Mouse (Mus musculus): Measurements from ENCODE around the gene Rbm20. TPM values are rescaled to one million over a fixed set of nuclear protein-coding genes. Genes with fewer than 3 reads are reported as not detected.

Rbm20 gene
- total and polyA plus RNA-seq, 3 experiments, result 143 to 231 (median 194) TPM

- no peaks in the 10 kb centered on the region for H3K27me3 ChIP-seq (ENCODE audit: control insufficient read depth, insufficient read depth, low read length)
- H3K79me2 ChIP-seq (replicated peaks; ENCODE audit: control insufficient read depth, insufficient read depth, low read length), result 0 out of 2 replicates have a peak, but pooled peaks cover 1% of the 10 kb centered on the region
- no peak for DNase-seq
- H3K4me3 ChIP-seq, result no peak overlapping the region
- H3K27ac ChIP-seq, result peak overlapping the region; percentile 31; the same call in 1 of the 2 replicates
- H3K4me1 ChIP-seq (ENCODE audit: control insufficient read depth, insufficient read depth, low read length), result peaks cover 9% of the 10 kb centered on the region
- intact Hi-C loops (cut with DNase I), result no loop called here
- no peak overlapping the region for H3K9ac ChIP-seq (ENCODE audit: low read depth, low read length)
- peaks cover 10% of the 10 kb centered on the region; the same call in 1 of the 2 replicates for H3K36me3 ChIP-seq (ENCODE audit: control insufficient read depth, insufficient read depth, low read length)
- TF ChIP-seq POLR2A (IDR thresholded peaks at IDR 0.05; ENCODE audit: insufficient read depth, low read depth, low read length), result no peak
- WGBS, result 73% methylated on average over 4 of the region's 4 CpGs
These were observed 138.6 kb downstream of the Rbm20 start for GRCm38 (mm10) chr19:53815714-53816113.

- TF ChIP-seq EP300 (IDR thresholded peaks at IDR 0.05; ENCODE audit: insufficient read depth, low read depth, low read length) (no peak), POLR2A (IDR thresholded peaks at IDR 0.05; ENCODE audit: insufficient read depth, low read depth, low read length) (no peak), CTCF (IDR thresholded peaks at IDR 0.05) (no peak)
- Histone ChIP-seq H3K27ac (peak overlapping the region; percentile 31; the same call in 1 of the 2 replicates), H3K79me2 (replicated peaks; ENCODE audit: control insufficient read depth, insufficient read depth, low read length) (0 out of 2 replicates have a peak, but pooled peaks cover 1% of the 10 kb centered on the region), H3K4me1 (ENCODE audit: control insufficient read depth, insufficient read depth, low read length) (peaks cover 10% of the 10 kb centered on the region), H3K36me3 (ENCODE audit: control insufficient read depth, insufficient read depth, low read length) (peaks cover 10% of the 10 kb centered on the region; the same call in 1 of the 2 replicates), H3K9ac (ENCODE audit: low read depth, low read length) (no peak overlapping the region), H3K27me3 (ENCODE audit: control insufficient read depth, insufficient read depth, low read length) (no peaks in the 10 kb centered on the region), H3K4me3 (no peak overlapping the region)
- intact Hi-C loops (cut with DNase I), result no loop called here
- 43% methylated on average over 11 of the region's 11 CpGs for WGBS
- no peak for DNase-seq
These were observed 139.1 kb downstream of the Rbm20 start for GRCm38 (mm10) chr19:53816242-53816641.

DNA sequence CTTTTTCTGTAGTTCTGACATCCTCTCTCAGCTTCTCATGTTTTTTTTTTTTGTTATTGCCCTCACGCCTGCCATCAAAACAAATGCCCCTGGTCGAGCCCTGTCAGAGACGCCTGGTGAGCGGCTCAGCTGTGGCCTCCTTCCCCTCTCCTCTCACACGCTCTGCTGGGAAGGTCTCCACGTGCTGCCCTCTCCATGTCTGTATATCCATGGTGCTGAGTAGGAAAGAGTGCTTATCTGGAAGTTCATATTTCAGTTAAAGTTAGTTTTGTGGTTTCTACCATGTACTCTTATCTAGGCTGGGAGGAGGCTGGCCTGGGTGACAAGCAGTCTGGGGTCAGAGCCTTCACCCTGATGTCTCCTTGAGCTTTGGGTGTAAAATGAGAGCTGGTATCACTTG is 142.2 kb downstream of the Rbm20 start:
- Histone ChIP-seq H3K27ac (no peak overlapping the region; the same call in 1 of the 2 replicates), H3K4me1 (ENCODE audit: control insufficient read depth, insufficient read depth, low read length) (peaks cover 7% of the 10 kb centered on the region), H3K4me3 (no peak overlapping the region), H3K9ac (ENCODE audit: low read depth, low read length) (no peak overlapping the region), H3K79me2 (replicated peaks; ENCODE audit: control insufficient read depth, insufficient read depth, low read length) (no peaks in the 10 kb centered on the region), H3K36me3 (ENCODE audit: control insufficient read depth, insufficient read depth, low read length) (peaks cover 16% of the 10 kb centered on the region), H3K27me3 (ENCODE audit: control insufficient read depth, insufficient read depth, low read length) (no peaks in the 10 kb centered on the region)
- intact Hi-C loops (cut with DNase I), result no loop called here
- TF ChIP-seq EP300 (IDR thresholded peaks at IDR 0.05; ENCODE audit: insufficient read depth, low read depth, low read length) (no peak), POLR2A (IDR thresholded peaks at IDR 0.05; ENCODE audit: insufficient read depth, low read depth, low read length) (no peak), CTCF (IDR thresholded peaks at IDR 0.05) (no peak)
- DNase-seq, result no peak
- WGBS, result 53% methylated on average over 6 of the region's 6 CpGs

DNA sequence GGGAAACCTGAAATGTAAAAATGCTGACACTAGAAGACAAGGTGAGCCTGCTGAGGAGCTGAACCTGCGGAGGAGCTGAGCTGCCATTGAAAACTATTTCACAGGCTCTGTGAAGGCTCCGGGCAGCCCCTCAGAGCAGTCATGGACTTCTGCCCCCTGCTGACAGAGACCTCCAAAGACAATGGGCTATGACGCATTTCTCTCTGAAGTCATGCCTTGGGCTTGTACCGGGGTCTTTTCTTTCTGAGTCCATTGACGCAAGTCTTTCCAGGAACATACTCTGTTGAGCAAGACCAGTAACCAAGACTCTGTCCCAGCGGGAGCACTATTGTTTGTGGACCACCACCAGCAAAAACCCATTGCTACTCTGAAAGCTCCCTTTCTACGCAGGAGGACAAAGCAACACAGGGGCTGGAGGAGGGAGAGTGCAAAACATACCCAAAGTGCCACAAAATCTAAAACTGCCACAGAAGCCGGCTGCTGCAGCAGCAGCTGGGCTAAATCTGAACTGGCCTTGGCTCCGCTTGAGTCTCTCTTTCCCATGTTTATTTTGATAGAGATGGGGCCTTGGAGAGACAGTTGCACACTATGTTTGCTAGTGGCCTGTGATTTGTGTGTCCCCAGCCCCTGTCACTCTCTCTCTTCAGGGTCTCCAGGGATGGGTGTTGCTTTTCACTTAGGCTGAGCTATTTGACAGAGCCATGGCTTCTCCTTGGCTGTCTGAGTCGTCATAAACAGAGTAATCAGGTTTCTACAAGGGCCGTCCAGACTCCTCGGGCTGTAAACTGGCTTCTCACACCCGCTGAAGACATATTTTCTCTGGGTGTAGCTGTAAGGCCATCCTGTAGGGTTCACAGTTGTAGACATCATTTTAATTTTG is 144.4 kb downstream of the Rbm20 start:
- intact Hi-C loops (cut with DNase I), result loop anchor here (5.0 kb wide), 1 partner anchor 54 kb away; no protein-coding TSS in a partner anchor
- 51% methylated on average over 13 of the region's 13 CpGs for WGBS
- no peak for TF ChIP-seq POLR2A (IDR thresholded peaks at IDR 0.05; ENCODE audit: insufficient read depth, low read depth, low read length)
- peak; percentile 65 for TF ChIP-seq CTCF (IDR thresholded peaks at IDR 0.05)
- 0 out of 2 replicates have a peak, but pooled peaks have one; percentile 5 for TF ChIP-seq EP300 (IDR thresholded peaks at IDR 0.05; ENCODE audit: insufficient read depth, low read depth, low read length)
- Histone ChIP-seq H3K27ac (peak overlapping the region; percentile 27; the same call in 1 of the 2 replicates), H3K4me3 (no peak overlapping the region), H3K4me1 (ENCODE audit: control insufficient read depth, insufficient read depth, low read length) (peaks cover 5% of the 10 kb centered on the region), H3K36me3 (ENCODE audit: control insufficient read depth, insufficient read depth, low read length) (peaks cover 13% of the 10 kb centered on the region), H3K9ac (ENCODE audit: low read depth, low read length) (no peak overlapping the region), H3K79me2 (replicated peaks; ENCODE audit: control insufficient read depth, insufficient read depth, low read length) (no peaks in the 10 kb centered on the region), H3K27me3 (ENCODE audit: control insufficient read depth, insufficient read depth, low read length) (no peaks in the 10 kb centered on the region)
- peak in 1 of 2 experiments; percentile 32 for DNase-seq

- WGBS, result 49% methylated on average over 6 of the region's 6 CpGs
- Histone ChIP-seq H3K9ac (ENCODE audit: low read depth, low read length) (no peak overlapping the region), H3K27ac (peak overlapping the region; percentile 69), H3K36me3 (ENCODE audit: control insufficient read depth, insufficient read depth, low read length) (peaks cover 13% of the 10 kb centered on the region), H3K27me3 (ENCODE audit: control insufficient read depth, insufficient read depth, low read length) (no peaks in the 10 kb centered on the region), H3K4me3 (no peak overlapping the region), H3K79me2 (replicated peaks; ENCODE audit: control insufficient read depth, insufficient read depth, low read length) (no peaks in the 10 kb centered on the region), H3K4me1 (ENCODE audit: control insufficient read depth, insufficient read depth, low read length) (peaks cover 4% of the 10 kb centered on the region)
- peak; percentile 74 for TF ChIP-seq EP300 (IDR thresholded peaks at IDR 0.05; ENCODE audit: insufficient read depth, low read depth, low read length)
- TF ChIP-seq CTCF (IDR thresholded peaks at IDR 0.05), result no peak
- no peak for TF ChIP-seq POLR2A (IDR thresholded peaks at IDR 0.05; ENCODE audit: insufficient read depth, low read depth, low read length)
- intact Hi-C loops (cut with DNase I), result loop anchor here (5.0 kb wide), 1 partner anchor 57 kb away; no protein-coding TSS in a partner anchor
- DNase-seq, result peak in 1 of 2 experiments; percentile 28
These were observed 146.7 kb downstream of the Rbm20 start for GRCm38 (mm10) chr19:53823847-53824246.

Measured in heart, adult 2 months (tissue).